Mouse (Mus musculus): Measurements from ENCODE around the gene Gm20521. TPM values are rescaled to one million over a fixed set of nuclear protein-coding genes. Genes with fewer than 3 reads are reported as not detected.
"Not testable (repeated sequence)": the region's sequence is repeated elsewhere in the genome, so short reads cannot be mapped to it uniquely, and the experiment has no call there.

Gene Gm20521
- polyA plus RNA-seq, 1 experiment from 2014 or later: 0.79 TPM

DNA sequence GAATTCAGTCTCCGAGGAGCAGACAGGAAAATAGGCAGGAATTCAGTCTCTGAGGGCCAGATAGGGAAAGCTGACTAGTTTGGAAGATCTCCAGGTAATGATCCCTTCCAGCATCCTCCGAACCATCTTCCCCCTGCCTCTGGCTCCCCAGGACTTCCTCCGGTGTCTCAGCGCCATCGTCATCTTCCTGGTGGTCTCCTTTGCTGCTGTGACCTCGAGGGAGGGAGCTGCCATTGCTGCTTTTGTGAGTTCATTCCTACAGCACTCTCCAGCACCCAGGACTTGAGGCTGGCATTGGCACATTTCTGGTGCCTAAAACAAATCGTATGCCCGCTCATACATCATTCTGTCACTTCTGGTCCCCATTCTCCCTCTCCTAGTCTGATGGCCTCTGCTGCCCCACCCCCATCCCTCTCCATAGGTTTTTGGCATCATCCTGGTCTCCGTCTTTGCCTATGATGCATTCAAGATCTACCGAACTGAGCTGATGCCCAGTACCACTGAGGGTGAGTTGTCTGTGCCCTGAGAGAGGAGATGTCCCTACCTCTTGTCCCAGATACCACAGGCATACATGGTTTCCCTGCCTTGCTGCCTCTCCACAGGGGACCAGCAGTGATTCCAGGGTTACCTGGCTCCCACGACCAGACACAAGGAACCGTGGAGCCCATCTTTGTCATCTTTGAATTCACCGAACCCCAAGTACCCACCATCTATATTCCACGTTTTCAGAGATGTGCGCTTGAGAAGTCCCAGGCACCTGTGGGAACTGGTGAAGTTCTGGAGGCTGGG is 55.4 kb downstream of the Gm20521 start:
- no peaks in the 10 kb centered on the region for H3K36me3 ChIP-seq
- H3K9ac ChIP-seq: no peak overlapping the region
- WGBS: 83% methylated on average over 15 of the region's 15 CpGs
- H3K9me3 ChIP-seq: no peaks in the 10 kb centered on the region
- no peak overlapping the region for H3K4me3 ChIP-seq
- no peak overlapping the region for H3K27ac ChIP-seq
- no peaks in the 10 kb centered on the region for H3K27me3 ChIP-seq
- no peak for ATAC-seq (ENCODE audit: insufficient number of reproducible peaks, insufficient read depth, low FRiP score, low TSS enrichment, low read depth)
- peaks cover 19% of the 10 kb centered on the region for H3K4me1 ChIP-seq
- H3K4me2 ChIP-seq: no peak overlapping the region

GRCm38 (mm10) chr14:54939434-54940175 is 56.4 kb downstream of the Gm20521 start:
- H3K9ac ChIP-seq: no peak overlapping the region
- H3K4me2 ChIP-seq: no peak overlapping the region
- H3K27me3 ChIP-seq: no peaks in the 10 kb centered on the region
- no peaks in the 10 kb centered on the region for H3K9me3 ChIP-seq
- ATAC-seq (ENCODE audit: insufficient number of reproducible peaks, insufficient read depth, low FRiP score, low TSS enrichment, low read depth): no peak
- H3K4me1 ChIP-seq: peaks cover 19% of the 10 kb centered on the region
- 49% methylated on average over 12 of the region's 12 CpGs for WGBS
- H3K36me3 ChIP-seq: no peaks in the 10 kb centered on the region
- H3K4me3 ChIP-seq: no peak overlapping the region
- no peak overlapping the region for H3K27ac ChIP-seq

DNA sequence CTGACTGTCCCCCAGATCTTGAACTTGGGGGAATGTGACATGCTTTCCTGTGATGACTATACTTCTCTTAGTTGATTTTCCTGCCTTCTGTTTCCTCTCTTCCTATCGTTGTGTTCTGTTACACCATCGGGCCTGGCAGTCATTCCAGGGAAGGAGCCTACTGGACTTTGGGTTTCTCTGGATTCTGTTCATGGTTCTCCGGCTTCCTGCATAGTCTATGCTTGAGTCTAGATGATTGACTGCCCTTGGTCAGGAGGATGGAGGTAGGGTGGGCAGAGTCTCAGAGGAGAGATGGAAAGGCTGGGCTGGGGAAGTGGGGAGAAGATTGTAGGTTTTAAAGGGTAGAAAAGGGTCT is 56.9 kb downstream of the Gm20521 start:
- H3K9ac ChIP-seq: no peak overlapping the region
- H3K4me3 ChIP-seq: no peak overlapping the region
- no peak overlapping the region for H3K4me2 ChIP-seq
- no peaks in the 10 kb centered on the region for H3K9me3 ChIP-seq
- no peaks in the 10 kb centered on the region for H3K36me3 ChIP-seq
- no peak for ATAC-seq (ENCODE audit: insufficient number of reproducible peaks, insufficient read depth, low FRiP score, low TSS enrichment, low read depth)
- peaks cover 19% of the 10 kb centered on the region for H3K4me1 ChIP-seq
- 73% methylated on average over 3 of the region's 3 CpGs for WGBS
- H3K27ac ChIP-seq: no peak overlapping the region
- H3K27me3 ChIP-seq: no peaks in the 10 kb centered on the region

GRCm38 (mm10) chr14:54941024-54941978 is 58.1 kb downstream of the Gm20521 start:
- H3K9me3 ChIP-seq: no peaks in the 10 kb centered on the region
- H3K9ac ChIP-seq: no peak overlapping the region
- no peak for ATAC-seq (ENCODE audit: insufficient number of reproducible peaks, insufficient read depth, low FRiP score, low TSS enrichment, low read depth)
- peaks cover 10% of the 10 kb centered on the region for H3K4me1 ChIP-seq
- H3K27ac ChIP-seq: no peak overlapping the region
- H3K4me2 ChIP-seq: no peak overlapping the region
- H3K4me3 ChIP-seq: no peak overlapping the region
- H3K27me3 ChIP-seq: no peaks in the 10 kb centered on the region
- 59% methylated on average over 13 of the region's 13 CpGs for WGBS
- H3K36me3 ChIP-seq: no peaks in the 10 kb centered on the region

DNA sequence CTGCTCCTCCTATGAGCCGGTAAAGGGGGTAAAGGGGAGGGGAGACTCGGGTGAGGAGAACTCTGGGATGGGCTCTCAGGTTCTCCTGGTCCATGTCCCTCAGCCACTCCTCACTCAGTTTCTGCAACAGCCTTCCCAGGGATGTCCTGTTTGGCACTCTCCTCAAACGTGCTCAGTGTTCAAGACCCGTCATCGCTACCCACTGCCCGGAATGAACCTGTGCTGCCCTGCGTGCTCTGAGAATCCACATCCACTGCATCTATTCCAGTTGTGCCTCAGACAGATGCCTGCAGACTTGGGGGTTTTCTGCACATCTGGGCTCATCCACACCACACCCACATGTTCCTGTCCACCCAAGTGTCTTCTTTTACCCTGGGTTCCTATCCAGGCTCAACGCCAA is 59.2 kb downstream of the Gm20521 start:
- no peak overlapping the region for H3K4me2 ChIP-seq
- no peak for ATAC-seq (ENCODE audit: insufficient number of reproducible peaks, insufficient read depth, low FRiP score, low TSS enrichment, low read depth)
- WGBS: 86% methylated on average over 8 of the region's 8 CpGs
- no peak overlapping the region for H3K9ac ChIP-seq
- H3K9me3 ChIP-seq: no peaks in the 10 kb centered on the region
- no peaks in the 10 kb centered on the region for H3K36me3 ChIP-seq
- no peak overlapping the region for H3K27ac ChIP-seq
- H3K4me1 ChIP-seq: peaks cover 5% of the 10 kb centered on the region; the same call in 1 of the 2 replicates
- no peak overlapping the region for H3K4me3 ChIP-seq
- H3K27me3 ChIP-seq: no peaks in the 10 kb centered on the region

GRCm38 (mm10) chr14:54943971-54944370 is 60.7 kb downstream of the Gm20521 start:
- ATAC-seq (ENCODE audit: insufficient number of reproducible peaks, insufficient read depth, low FRiP score, low TSS enrichment, low read depth): no peak
- Histone ChIP-seq H3K27me3 (no peaks in the 10 kb centered on the region), H3K9me3 (no peaks in the 10 kb centered on the region), H3K4me2 (no peak overlapping the region), H3K9ac (no peak overlapping the region), H3K4me1 (peaks cover 5% of the 10 kb centered on the region; the same call in 1 of the 2 replicates), H3K27ac (no peak overlapping the region), H3K4me3 (no peak overlapping the region), H3K36me3 (no peaks in the 10 kb centered on the region)
- 92% methylated on average over 7 of the region's 7 CpGs for WGBS

GRCm38 (mm10) chr14:54944939-54945338 is 61.7 kb downstream of the Gm20521 start:
- Histone ChIP-seq H3K4me3 (no peak overlapping the region), H3K4me1 (peaks cover 5% of the 10 kb centered on the region; the same call in 1 of the 2 replicates), H3K4me2 (no peak overlapping the region), H3K27me3 (no peaks in the 10 kb centered on the region), H3K36me3 (no peaks in the 10 kb centered on the region), H3K9ac (no peak overlapping the region), H3K9me3 (no peaks in the 10 kb centered on the region), H3K27ac (no peak overlapping the region)
- no peak for ATAC-seq (ENCODE audit: insufficient number of reproducible peaks, insufficient read depth, low FRiP score, low TSS enrichment, low read depth)
- 70% methylated on average over 2 of the region's 2 CpGs for WGBS

DNA sequence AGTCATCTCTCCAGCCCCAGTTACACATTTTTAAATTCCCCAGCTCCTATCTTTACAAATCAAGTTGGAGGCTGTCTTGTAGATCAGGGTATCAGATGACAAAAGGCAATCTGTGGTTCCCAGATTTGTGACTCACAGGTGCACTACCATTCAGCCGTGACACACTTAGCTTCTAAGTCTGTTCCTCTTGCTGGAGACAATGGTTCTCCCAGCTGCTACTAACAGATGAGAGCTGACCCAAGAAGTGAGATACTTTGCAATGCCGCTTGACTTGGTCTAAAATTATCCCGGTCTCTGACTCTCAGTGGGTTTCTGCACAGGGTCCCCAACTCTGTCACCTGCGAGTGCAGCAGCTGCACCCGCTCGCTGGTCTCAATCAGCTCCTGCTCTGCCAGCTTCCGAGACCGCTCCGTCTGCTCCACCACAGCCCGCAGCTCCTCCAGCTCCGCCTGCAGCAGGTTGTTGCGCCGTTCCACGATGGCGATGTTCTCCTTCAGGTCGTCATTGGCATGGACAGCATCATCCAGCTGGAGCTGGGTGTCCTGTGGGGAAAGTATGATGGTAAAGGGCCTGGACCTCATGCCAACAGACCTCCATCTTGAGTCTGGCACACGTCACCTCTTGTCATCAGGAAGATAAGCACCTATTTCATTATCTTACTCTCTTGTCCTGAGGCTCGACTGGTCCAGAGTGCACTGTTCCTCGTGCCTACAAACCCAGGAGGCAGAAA is 62.9 kb downstream of the Gm20521 start:
- Histone ChIP-seq H3K36me3 (no peaks in the 10 kb centered on the region), H3K4me3 (no peak overlapping the region), H3K9me3 (no peaks in the 10 kb centered on the region), H3K9ac (no peak overlapping the region), H3K4me1 (peaks cover 3% of the 10 kb centered on the region; the same call in 1 of the 2 replicates), H3K4me2 (no peak overlapping the region), H3K27me3 (no peaks in the 10 kb centered on the region), H3K27ac (no peak overlapping the region)
- WGBS: 85% methylated on average over 19 of the region's 19 CpGs
- ATAC-seq (ENCODE audit: insufficient number of reproducible peaks, insufficient read depth, low FRiP score, low TSS enrichment, low read depth): no peak

GRCm38 (mm10) chr14:54947008-54947407 is 63.8 kb downstream of the Gm20521 start:
- H3K4me1 ChIP-seq; H3K36me3 ChIP-seq; H3K4me2 ChIP-seq; H3K9me3 ChIP-seq; H3K27ac ChIP-seq; H3K9ac ChIP-seq; ATAC-seq (ENCODE audit: insufficient number of reproducible peaks, insufficient read depth, low FRiP score, low TSS enrichment, low read depth); H3K4me3 ChIP-seq; H3K27me3 ChIP-seq: not testable (repeated sequence)
- WGBS: 86% methylated on average over 11 of the region's 11 CpGs

Data from embryonic facial prominence, embryonic 13.5 days (tissue).